Mouse (Mus musculus) kidney, adult 11 months (tissue): ENCODE data around the gene Shmt1.
"Not testable (repeated sequence)": the region's sequence is repeated elsewhere in the genome, so short reads cannot be mapped to it uniquely, and the experiment has no call there.

Source experiments
- DNase-seq: peaks from one replicate; pipeline ENCODE4 v3.0.0; 2022

The Shmt1 gene

GRCm38 (mm10) chr11:60811618-60812017 is at the start of gene Shmt1:
Gene Shmt1 (minus strand): TSS chr11:60811718.
- not testable (repeated sequence) for DNase-seq

DNA sequence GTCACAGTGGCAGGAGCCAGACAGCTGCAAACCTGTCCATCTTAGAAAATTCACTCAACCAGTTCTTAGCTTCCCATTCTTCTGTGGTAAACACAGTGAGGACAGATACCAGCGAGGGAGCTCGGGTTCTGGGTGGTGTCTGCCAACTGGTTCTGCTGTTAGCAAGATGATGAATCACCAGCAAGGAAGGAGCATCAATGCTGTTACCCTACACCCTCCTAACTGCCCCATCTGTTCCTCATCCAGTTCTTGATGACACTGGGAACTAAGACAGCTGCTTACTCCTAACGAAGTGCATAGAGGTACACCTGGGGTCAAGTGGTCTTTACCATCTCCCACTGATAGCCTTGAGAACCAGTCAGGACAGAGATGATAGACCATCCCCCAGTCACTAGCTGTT is 45.1 kb upstream of the Shmt1 start:
- DNase-seq = no peak

GRCm38 (mm10) chr11:60845415-60845814 is 33.9 kb upstream of the Shmt1 start:
- no peak for DNase-seq

- no peak for DNase-seq
These were observed 31.9 kb upstream of the Shmt1 start for GRCm38 (mm10) chr11:60843412-60843811.

DNA sequence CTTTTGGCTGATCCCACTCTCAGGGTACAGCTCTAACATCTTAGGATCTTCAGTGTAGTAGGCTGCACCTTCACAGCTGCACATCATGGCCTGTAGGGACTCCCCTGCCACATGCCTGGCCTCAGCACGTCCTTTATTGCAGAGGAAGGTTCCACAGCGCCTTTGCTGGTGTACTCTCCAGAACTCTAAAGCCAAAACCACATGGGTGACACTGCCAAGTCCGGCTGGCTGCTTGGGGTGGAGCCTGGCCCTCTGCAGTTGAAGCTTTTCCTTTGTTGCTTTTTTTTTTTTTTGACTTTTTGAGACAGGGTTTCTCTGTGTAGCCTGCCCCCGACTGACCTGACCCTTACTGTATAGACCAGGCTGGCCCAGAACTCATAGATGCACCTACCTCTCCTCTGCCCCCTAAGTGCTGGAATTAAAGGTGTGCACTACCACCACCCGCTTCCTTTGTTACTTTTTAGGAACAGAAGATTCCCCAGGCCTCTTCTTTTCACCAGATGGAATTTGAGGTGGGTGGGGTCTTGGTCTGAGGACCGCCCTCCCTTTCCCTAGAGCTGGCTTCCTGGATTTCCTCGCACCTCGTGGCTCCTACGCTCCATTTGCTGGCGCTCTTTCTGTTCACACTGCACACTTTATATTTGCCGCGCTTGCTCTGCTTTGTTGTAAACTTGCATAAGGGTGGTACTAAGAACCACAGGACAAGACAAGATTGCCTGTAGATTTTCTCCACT is 30.1 kb upstream of the Shmt1 start:
- no peak for DNase-seq

GRCm38 (mm10) chr11:60837644-60838406 is 26.3 kb upstream of the Shmt1 start:
- DNase-seq = no peak

GRCm38 (mm10) chr11:60836897-60837296 is 25.4 kb upstream of the Shmt1 start:
- no peak for DNase-seq

- DNase-seq = peak; percentile 90
These were observed 19.0 kb upstream of the Shmt1 start, which contains the start of gene Dhrs7b for GRCm38 (mm10) chr11:60830433-60831052. Gene Dhrs7b (plus strand): TSS chr11:60830631.

GRCm38 (mm10) chr11:60828903-60829302 is 17.4 kb upstream of the Shmt1 start:
- no peak for DNase-seq

DNA sequence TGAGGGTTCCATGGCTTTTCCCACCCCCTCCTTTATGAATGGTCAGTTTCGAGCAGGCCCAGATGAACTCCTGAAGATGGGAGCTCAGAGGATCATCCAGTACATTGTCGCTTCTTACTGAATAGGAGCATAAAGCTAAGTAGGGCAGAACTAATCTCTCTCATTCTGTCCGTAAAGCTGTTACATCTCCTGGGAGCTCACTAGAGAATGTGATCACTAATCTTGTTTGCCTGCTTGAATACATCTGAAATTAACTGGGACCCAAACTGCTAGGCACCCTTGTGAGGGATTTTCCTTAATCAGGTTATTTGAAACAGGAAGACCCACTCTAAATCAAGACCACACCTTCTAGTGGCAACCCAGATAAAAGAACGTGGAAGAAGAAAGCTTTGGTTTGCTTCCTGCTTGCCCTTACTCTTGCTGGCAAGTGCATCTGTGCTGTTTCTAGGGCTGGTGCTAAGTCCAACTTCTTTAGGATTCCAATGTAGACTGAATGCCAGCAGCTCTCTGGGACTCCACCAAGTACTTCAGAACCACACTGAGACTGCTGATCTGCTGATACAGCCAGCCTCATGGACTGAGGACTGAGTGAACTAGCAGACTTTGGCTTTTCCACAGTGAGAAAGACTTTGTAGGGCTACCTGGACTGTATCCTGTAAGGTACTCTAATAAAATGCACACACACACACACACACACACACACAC is 15.9 kb upstream of the Shmt1 start:
- DNase-seq = peak; percentile 40

DNA sequence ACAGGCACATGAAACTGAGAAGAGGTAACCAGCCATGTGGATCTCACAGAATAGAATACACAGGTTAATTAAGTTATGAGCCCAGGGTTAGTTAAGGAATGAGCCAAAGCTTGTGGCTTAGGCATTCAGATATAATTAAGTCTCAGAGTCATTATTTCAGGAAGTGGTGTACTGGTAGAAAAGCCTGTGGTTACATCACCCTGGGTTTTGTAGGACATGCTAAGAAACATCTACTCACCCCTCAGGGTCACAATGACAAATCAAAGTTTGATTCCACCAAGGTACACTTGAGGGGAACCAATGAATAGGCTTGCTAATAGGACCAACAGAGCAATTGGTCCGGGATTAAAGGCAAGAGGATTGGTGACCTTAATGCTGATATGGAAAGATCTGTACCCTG is 15.2 kb upstream of the Shmt1 start:
- DNase-seq = no peak

- DNase-seq = peak; percentile 62
These were observed 13.7 kb upstream of the Shmt1 start for GRCm38 (mm10) chr11:60825191-60825590.

GRCm38 (mm10) chr11:60823771-60824170 is 12.3 kb upstream of the Shmt1 start:
- no peak for DNase-seq

DNA sequence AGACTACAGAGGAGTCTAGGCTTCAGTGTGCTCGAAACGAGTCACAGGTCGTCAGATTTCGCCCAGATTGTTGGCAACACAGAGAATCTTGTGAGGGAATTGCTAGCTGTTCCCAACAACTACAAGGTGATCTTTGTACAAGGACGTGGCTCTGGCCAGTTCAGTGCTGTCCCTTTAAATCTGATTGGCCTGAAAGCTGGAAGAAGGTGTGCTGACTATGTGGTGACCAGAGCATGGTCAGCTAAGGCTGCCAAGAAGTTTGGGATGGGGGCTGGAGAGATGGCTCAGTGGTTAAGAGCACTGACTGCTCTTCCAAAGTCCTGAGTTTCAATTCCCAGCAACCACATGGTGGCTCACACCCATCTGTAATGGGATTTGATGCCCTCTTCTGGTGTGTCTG is 4.9 kb upstream of the Shmt1 start:
- DNase-seq = peak; percentile 36

GRCm38 (mm10) chr11:60811054-60811460 is 461 bp downstream of the Shmt1 start:
- DNase-seq = peak; percentile 98

DNA sequence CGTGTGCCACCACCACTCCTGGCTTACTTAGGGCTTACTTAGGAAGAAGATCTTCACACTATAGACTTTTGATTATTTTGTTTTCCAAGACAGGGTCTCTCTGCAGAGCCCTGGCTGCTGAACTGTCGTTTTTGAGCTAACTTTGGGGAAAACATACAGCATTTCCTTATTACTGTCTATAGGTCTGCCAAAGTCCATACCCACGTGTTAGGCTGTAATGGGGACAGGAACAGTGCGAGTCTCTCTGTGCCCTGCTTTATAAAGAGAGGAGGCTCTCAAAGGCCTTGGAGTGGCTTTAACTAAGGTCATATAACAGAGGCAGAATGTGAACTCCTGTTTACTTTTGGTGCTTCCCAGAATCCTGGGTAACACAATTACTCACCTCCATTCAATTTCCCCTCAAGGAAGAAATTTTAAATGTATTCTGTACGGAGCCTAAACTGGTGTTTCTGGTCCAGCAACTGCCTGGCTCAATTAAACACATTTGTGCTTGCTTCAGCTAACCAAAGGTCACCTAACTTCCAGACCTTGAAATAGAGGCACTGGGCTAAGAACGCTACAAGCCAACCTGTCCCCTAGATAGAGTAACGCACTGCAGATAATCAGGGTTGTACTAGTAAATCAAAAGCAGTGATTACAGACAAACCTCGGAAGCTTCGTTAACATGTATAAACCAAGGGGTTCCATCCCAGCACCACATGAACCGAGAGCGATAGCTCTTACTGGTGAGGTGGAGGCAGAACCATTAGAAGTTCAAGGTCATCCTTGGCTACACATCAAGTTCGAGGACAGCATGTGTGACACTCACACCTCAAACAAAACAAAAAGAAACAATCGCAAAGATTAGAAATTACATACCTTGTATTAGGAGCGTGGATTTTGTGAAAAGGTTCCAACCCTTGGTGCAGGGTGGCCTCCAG is 1.2 kb downstream of the Shmt1 start:
- DNase-seq = peak; percentile 83

- peak; percentile 67 for DNase-seq
These were observed 2.0 kb downstream of the Shmt1 start for GRCm38 (mm10) chr11:60809546-60809945.

- DNase-seq = peak; percentile 69
These were observed 3.0 kb downstream of the Shmt1 start for GRCm38 (mm10) chr11:60808286-60809070.

DNA sequence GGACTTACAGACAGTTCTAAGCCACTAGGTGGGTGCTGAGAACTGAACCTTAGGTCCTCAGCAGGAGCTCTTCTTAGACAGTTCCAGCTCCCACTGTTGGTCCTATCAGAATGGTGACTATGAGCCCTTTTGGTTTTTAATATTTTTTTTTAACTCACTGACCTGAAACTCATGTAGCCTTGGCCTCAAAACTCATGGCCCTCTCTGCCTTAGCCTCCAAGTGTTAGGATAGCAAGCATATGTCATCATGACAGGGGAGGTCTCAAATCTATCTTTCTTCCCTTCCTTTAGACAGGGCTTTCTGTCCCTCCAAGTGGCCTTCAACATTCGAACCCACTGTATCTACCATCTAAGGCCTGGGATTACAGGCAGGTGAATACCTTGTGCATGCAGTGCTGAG is 10.6 kb downstream of the Shmt1 start:
- DNase-seq = no peak

GRCm38 (mm10) chr11:60799977-60800376 is 11.5 kb downstream of the Shmt1 start:
- DNase-seq = no peak

- DNase-seq = no peak
These were observed 15.2 kb downstream of the Shmt1 start for GRCm38 (mm10) chr11:60796342-60796741.
